Mouse (Mus musculus) limb, embryonic 14.5 days (tissue): ENCODE data around the gene Col6a2. TPM values are rescaled to one million over a fixed set of nuclear protein-coding genes. Genes with fewer than 3 reads are reported as not detected.

Experiments
- ATAC-seq: fragments of 200-750 bp; cut with Nextera tagmentation; 2 replicates; pipeline ENCODE4 v1.8.0; 2017; ENCODE audit warnings: low read depth, moderate number of reproducible peaks, moderate TSS enrichment; ENCODE audit not compliant: low FRiP score
- DNase-seq: peaks from one replicate; pipeline ENCODE4 v3.0.0-alpha.2; 2015; ENCODE audit warnings: low spot score
- H3K27ac ChIP-seq: fragments of 300-500 bp; sonication (generic); replicated peaks from 2 replicates; pipeline ENCODE4 v1.5.1; 2014; ENCODE audit warnings: low read depth, mild to moderate bottlenecking, low read length, moderate library complexity, mixed read lengths
- H3K27me3 ChIP-seq: fragments of 300-500 bp; sonication (generic); 2 replicates; pipeline ENCODE4 v1.6.1; 2014; ENCODE audit warnings: low read length, mixed read lengths; ENCODE audit not compliant: control insufficient read depth, insufficient read depth
- H3K36me3 ChIP-seq: fragments of 300-500 bp; sonication (generic); 2 replicates; pipeline ENCODE4 v1.6.1; 2014; ENCODE audit warnings: mild to moderate bottlenecking, low read length, moderate library complexity, mixed read lengths; ENCODE audit not compliant: control insufficient read depth, insufficient read depth
- H3K4me1 ChIP-seq: fragments of 300-500 bp; sonication (generic); 2 replicates; pipeline ENCODE4 v1.6.1; 2014; ENCODE audit warnings: antibody characterized with exemption, low read length, mixed read lengths; ENCODE audit not compliant: control insufficient read depth, insufficient read depth
- H3K4me2 ChIP-seq: fragments of 300-500 bp; sonication (generic); replicated peaks from 2 replicates; pipeline ENCODE4 v1.6.1; 2014; ENCODE audit warnings: low read depth, mild to moderate bottlenecking, low read length, moderate library complexity; ENCODE audit not compliant: severe bottlenecking
- H3K4me3 ChIP-seq: fragments of 300-500 bp; sonication (generic); replicated peaks from 2 replicates; pipeline ENCODE4 v1.5.1; 2014; ENCODE audit warnings: low read length
- H3K9ac ChIP-seq: fragments of 300-500 bp; sonication (generic); 2 replicates; pipeline ENCODE4 v1.6.1; 2014; ENCODE audit warnings: mild to moderate bottlenecking, low read depth, low read length, moderate library complexity; ENCODE audit not compliant: severe bottlenecking
- H3K9me3 ChIP-seq: fragments of 300-500 bp; sonication (generic); 2 replicates; pipeline ENCODE4 v1.6.1; 2016; ENCODE audit warnings: low read length; ENCODE audit not compliant: control insufficient read depth
- POLR2A ChIP-seq: fragments of 200-500 bp; IDR thresholded peaks from 2 replicates; pipeline ENCODE4 v1.8.0; 2012; ENCODE audit warnings: inconsistent platforms, mild to moderate bottlenecking, moderate library complexity, borderline replicate concordance; ENCODE audit not compliant: insufficient read depth, insufficient read length; ENCODE audit errors: extremely low read depth
- WGBS: fragments of 180-500 bp; shearing (Covaris S2); extraction: QIAGEN DNeasy Blood & Tissue Kit; methylation state at CpG from one replicate; pipeline ENCODE4 v1.1.7; 2014; 5-methylcytosine and 5-hydroxymethylcytosine counted together
- polyA plus RNA-seq, 2 experiments: library from polyadenylated mRNA; depleted of rRNA in 1 of 2; stranded (reverse) in 1 of 2; unstranded in 1 of 2; fragments of >200 nt; fragmentation: Nextera tagmentation in 1 of 2; extraction: Ambion mirVana in 1 of 2; gene quantifications; 2 replicates each; pipeline versions ENCODE4 v1.2.1 to v1.2.3; 2012 to 2014

Gene Col6a2
- polyA plus RNA-seq, 2 experiments: 197 to 365 TPM

DNA sequence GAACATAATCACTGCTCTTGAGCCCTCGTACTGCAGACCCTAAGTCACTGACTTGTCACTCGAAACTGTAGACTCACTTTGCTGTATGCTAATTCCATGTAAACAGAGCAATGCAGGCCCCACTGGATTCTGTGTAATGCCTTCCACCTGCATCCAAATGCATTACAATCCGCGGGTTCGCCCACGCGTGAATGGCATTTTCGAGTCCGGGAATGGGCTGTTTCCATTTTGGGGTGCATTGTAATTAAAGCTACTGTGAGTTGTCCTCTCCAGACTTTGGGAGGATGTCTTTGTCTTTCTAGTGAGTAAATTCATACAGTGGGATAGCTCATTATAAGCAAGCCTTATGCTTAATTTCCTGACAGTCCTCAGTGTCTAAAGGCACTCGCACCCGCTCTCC lies 42.1 kb upstream of the Col6a2 start:
- ATAC-seq (no peak), DNase-seq (no peak)
- Histone ChIP-seq H3K4me2 (no peak overlapping the region), H3K4me3 (no peak overlapping the region), H3K36me3 (no peaks in the 10 kb centered on the region), H3K9me3 (peaks cover 9% of the 10 kb centered on the region; the same call in 1 of the 2 replicates), H3K27me3 (no peaks in the 10 kb centered on the region), H3K9ac (no peak overlapping the region), H3K27ac (no peak overlapping the region), H3K4me1 (no peaks in the 10 kb centered on the region; the same call in 1 of the 2 replicates)
- WGBS: 91% methylated on average over 11 of the region's 11 CpGs
- TF ChIP-seq POLR2A: no peak

DNA sequence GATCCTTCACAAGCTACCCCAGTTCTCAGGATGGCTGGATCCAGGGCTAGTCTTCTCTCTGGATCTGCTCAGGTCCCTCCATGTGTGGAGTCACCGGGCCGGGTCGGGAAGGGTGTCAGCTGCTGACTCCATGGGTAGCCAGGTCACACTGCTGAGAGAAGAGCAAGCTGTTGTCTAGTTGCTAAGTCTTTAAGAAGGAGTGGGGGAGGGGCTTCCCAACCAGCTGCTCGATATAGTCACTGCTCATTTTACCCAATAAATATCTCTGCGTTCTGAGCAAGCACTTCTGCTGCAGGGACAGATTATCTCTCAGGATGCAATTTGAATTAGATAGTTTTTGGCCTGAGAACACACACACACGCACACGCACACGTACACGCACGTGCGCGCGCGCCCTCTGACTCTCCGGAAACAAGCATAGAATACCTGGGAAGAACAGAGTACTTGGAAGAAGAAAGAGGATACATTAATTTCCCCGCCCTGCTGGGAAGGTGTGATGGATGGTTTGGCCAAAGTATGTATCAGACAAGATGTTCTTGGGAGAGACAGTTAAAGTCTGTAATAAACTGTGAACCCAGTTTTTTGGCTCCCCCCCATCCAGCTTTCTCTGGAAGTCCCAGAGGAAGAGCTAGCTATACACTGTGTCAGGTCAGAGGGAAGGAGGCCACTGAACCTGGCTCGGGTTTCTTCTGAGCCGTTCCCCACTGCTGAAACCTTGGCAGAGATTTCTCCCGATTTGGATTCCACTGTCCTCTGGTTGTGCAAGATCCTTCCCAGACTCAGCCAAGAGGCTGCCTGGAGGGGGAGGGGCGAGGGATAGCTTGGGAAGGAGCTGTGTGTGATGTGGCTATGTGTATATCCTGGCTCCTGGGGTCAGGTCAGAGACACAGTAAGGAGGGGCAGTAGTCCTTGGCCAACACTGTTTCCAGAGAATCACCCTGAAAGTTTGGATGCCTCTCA lies 41.0 kb upstream of the Col6a2 start:
- ATAC-seq: peak; percentile 69
- no peak overlapping the region; the same call in 1 of the 2 replicates for H3K27ac ChIP-seq

DNA sequence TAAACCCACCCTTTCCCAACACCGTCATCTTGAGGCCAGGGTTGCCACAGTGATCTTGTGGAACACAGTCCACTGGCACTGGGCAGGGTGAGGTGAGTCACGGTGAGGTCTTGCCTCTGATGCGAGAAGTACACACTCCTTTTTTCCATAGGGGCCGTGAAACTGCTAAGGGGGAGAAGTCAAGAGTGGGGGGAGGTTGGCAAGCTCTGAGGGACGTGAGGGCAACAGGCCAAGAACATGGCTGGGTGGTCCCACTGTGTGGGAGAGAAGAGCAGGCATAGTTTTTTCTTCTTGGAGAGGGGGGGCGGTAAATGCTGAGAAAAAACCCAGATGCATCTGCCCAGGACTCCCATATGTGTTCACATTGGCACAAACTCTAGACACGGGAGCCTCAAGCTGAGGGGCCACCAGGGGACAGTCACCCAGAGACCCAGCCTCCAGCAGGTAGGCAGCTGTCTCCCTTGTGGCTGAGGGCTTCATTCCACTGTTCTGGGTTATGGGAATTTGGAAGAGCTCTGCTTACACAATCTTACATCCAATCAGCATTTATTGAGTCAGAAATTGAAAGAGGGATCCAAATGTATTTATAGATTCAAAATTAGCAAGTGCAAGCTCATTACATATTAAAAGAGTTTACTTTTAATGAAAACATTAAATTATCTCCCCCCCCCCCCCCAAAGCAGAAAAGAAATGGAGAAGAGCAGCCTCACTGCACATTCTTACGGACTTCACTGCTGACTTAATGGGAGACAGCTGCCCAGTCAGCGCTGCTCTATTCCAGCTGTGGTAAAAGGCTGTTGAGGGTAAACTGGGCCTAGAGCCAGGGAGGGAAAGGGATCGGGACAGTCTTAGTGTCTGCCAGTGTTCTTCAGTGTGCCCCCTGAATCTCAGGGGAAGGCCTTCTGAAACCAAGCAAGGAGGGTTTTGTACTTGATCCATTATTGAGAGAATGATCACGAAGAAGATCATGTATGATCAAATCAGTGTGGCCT lies 30.2 kb upstream of the Col6a2 start:
- Histone ChIP-seq H3K27ac (peak overlapping the region; percentile 46), H3K9ac (no peak overlapping the region), H3K4me2 (no peak overlapping the region), H3K27me3 (no peaks in the 10 kb centered on the region), H3K4me3 (no peak overlapping the region), H3K4me1 (peaks cover 32% of the 10 kb centered on the region), H3K36me3 (no peaks in the 10 kb centered on the region), H3K9me3 (no peaks in the 10 kb centered on the region)
- 45% methylated on average over 10 of the region's 11 CpGs for WGBS
- peak; percentile 74 for DNase-seq
- no peak for TF ChIP-seq POLR2A
- peak; percentile 83 for ATAC-seq

More for the DNA sequence above, 41.0 kb upstream of the Col6a2 start:
- Histone ChIP-seq H3K9me3 (peaks cover 9% of the 10 kb centered on the region; the same call in 1 of the 2 replicates), H3K4me2 (no peak overlapping the region), H3K27me3 (no peaks in the 10 kb centered on the region), H3K36me3 (no peaks in the 10 kb centered on the region), H3K4me1 (no peaks in the 10 kb centered on the region; the same call in 1 of the 2 replicates), H3K4me3 (no peak overlapping the region), H3K9ac (no peak overlapping the region)
- WGBS: 73% methylated on average over 20 of the region's 20 CpGs
- peak; percentile 77 for DNase-seq
- no peak for TF ChIP-seq POLR2A

DNA sequence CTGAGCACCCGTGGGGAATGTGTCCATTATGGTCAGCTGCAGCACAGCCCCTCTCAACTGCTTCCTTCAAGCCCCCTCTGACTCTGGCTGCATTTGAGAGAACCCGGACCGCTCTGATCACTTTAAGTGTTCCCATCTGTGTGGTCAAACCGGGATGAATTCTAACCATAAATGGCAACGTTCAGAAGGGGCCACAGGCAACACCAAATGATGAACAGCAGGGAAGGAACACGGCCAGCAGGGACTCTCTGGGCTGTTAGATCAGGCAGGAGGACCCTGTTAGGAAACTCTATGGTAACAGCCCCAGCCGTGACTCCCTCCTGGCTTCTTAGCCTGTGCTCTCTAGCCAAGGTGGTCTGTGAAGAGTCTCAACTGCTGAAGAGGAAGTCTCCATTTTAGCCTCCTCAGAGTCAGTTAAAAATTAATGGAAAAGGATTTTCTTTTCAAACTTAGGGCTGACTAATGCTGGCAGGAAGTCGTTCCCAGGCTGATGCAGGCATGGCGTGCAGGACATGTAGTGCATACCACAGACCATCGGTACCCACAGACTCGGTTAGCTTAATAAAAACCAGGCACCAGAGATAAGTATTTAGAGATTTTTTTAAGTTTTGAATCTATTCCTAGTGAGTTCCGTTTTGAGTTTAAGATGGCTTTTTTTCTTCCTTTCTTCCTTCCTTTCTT lies 27.4 kb upstream of the Col6a2 start:
- ATAC-seq (peak; percentile 70), DNase-seq (peak; percentile 67)
- 18% methylated on average over 12 of the region's 12 CpGs for WGBS
- no peaks in the 10 kb centered on the region for H3K9me3 ChIP-seq
- H3K36me3 ChIP-seq: no peaks in the 10 kb centered on the region
- H3K27ac ChIP-seq: peak overlapping the region; percentile 45
- 0 out of 2 replicates have a peak overlapping the region, but pooled peaks have one; percentile 14 for H3K4me2 ChIP-seq
- peaks cover 32% of the 10 kb centered on the region for H3K4me1 ChIP-seq
- no peak overlapping the region for H3K9ac ChIP-seq
- TF ChIP-seq POLR2A: no peak
- no peaks in the 10 kb centered on the region for H3K27me3 ChIP-seq
- H3K4me3 ChIP-seq: no peak overlapping the region
